Mouse (Mus musculus) cerebellum, adult 11-12 months (tissue): ENCODE results near the gene Gm9844.
"Not testable (repeated sequence)": the region's sequence is repeated elsewhere in the genome, so short reads cannot be mapped to it uniquely, and the experiment has no call there.

ENCODE experiments used
- DNase-seq: peaks from one replicate; pipeline ENCODE4 v3.0.0; 2022

Gene Gm9844

GRCm38 (mm10) chr7:24861913-24862312, at the start of gene Gm9844:
Gene Gm9844, plus strand, starts transcription at chr7:24862213.
- no peak for DNase-seq

DNA sequence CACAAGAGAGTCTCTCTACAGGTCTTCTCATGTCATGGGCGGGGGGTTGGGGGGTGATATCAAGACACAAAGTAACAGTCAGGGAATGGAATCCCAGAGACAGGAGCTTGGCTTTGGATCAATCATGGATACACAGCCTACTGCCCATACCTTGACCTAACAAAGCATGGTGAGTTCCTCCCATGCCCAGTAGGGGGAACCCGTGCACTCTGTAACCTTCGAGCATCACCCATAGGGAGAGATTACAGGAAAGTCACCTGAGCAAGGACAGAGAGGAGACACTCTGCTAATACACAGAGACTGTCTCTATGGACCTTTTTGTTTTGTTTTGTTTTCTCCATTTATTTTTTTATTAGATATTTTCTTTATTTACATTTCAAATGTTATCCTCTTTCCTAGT, 44.5 kb upstream of the Gm9844 start:
- DNase-seq, result peak; percentile 87

- no peak for DNase-seq
Observed at GRCm38 (mm10) chr7:24824452-24824851, 37.6 kb upstream of the Gm9844 start.

DNA sequence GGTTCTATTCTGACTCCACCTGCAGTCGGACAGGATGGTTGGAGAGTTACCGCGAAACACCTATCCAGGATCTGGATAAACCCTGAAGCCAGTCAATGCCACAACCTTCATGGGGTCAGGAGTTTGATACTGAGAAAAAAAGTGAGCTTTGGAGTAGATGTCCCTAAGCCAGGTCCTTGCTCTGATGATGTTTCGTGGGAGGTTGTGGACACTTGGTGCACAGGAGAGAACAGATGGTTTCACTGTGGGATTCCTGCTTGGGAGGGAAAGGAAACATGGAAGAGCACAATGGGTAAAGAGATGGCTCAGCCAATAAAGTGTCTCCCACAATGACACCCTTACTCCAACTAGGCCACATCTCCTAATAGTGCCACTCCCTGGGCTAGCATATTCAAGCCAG, 34.8 kb upstream of the Gm9844 start:
- peak; percentile 84 for DNase-seq

GRCm38 (mm10) chr7:24838732-24839409, 23.1 kb upstream of the Gm9844 start:
- not testable (repeated sequence) for DNase-seq

DNA sequence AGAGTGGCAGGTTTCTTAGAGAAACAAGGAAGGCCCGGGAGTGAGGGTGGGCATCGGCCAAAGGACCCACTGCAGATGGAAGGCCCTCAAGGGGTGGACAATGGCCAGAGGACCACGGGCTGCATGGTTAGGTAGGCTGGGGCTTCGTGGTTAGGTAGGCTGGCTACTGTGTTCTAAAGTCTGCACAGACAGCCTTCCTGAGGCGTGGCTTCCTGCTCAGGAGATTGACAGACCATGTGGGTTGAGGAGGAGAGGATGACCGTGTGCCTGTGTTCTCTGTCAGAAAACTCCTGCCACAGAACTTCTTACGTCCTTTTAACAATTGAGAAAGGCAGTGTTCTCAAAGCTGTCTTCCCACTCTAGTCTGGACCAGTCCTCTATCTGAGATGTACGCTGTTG, 22.6 kb upstream of the Gm9844 start:
- DNase-seq, result no peak

DNA sequence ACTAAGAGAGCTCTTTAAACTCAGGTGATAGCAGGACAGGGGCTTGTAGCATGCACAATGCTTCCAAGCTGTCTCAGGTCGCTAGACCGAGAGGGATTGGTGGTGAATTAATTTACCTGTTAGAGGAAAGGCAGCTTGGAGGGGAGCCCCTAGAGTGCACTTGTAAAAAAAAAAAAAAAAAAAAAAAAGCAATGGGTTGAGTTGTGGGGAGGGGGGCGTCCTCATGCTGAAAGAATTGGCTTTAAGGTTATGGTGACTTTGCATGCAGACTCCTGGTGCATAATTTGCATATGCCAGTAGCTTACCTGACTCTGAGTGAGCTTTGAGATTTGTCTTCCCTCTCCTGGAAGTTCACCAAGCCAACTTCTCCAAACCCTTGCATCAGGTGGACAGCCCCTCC, 21.7 kb upstream of the Gm9844 start:
- no peak for DNase-seq

DNA sequence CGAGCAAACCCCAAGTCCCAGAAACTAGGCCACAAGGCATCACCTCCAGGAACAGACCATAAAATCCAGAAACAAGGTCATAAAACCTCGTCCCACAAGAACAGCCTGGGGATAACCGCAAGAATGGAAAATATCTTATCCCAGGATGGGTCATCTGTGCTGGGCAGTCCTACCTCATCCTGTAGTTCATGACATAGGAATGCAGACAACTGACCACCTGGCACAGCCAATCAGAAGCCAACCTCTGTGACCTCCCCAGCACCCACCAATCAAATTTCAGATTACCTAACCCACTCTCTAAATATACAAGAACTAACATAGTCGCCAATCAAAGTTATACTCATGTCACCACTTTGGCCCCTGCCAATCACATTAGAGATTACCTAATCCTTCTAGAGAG, 21.0 kb upstream of the Gm9844 start:
- DNase-seq, result no peak

DNA sequence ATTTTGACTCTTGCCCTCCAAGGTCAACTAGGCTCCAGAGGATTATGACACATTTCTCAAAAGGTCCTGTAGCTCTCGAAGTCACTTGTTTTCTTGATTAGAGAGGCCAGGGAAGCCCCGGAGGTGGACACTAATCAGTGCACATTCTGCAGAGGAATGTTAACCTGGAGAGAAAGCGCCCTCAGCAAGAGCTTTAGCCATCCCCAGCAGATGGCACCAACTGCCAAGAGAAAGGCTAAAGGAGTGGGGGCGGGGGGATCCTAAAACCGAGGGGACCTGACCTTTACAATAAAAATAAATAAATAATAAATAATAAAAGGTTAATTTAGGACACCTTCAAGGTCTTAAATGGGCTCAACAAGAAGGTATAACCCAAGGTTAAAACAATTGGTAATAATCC, 17.9 kb upstream of the Gm9844 start:
- no peak for DNase-seq

DNA sequence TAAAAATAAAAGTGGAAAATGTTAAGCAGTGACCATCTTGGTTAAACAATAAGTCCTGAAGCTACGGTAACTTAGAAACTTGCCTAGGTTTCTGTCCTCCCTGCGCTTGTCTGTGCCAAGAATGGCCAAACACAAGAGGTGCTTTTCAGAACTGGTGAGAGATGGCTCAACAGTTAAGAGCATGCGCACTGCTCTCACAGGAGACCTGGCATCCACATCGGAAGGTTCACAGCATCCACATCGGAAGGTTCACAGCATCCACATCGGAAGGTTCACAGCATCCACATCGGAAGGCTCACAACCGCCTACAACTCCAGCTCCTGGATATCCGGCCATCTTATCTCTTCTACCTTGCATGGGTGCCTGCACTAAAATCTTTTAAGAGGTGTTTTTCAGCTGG, 16.8 kb upstream of the Gm9844 start:
- DNase-seq, result no peak

DNA sequence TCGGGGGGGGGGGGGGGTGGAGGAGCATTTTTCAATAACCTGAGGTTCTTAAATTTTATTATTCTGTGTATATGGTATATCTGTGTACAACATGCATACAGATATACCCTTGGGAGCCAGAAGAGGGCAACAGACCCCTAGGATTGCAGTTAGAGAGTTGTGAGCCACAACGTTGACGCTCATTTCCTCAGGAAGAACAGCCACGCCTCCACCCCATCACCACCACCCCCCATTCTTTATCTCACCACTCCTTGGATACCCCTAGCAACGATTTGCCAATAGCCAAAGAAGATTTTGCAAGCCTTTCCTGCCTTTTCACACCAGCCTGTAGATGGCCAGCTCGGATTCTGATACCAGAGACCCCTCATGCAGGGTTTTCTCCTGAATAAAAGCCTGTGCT, 16.3 kb upstream of the Gm9844 start:
- DNase-seq, result no peak

GRCm38 (mm10) chr7:24846576-24846975, 15.4 kb upstream of the Gm9844 start:
- not testable (repeated sequence) for DNase-seq

GRCm38 (mm10) chr7:24850162-24850561, 11.9 kb upstream of the Gm9844 start:
- DNase-seq, result no peak

DNA sequence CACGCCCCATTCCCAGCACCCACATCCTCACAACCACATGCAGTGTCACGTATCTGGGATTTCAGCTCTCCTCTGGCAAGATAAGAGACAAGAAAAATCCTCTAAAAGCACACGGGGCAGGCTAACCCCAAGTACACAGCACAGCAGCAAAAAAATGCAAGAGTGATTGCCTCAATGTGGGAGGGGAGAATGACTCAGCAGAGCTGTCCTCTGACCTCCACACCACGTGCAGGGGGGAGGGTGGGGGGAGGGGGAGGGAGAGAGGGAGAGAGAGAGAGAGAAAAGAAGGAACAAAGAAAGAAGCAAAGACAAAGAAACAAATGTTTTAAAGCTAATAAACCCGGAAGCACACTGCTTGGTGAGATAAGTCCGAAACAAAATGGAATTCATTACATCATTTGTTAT, 11.1 kb upstream of the Gm9844 start:
- DNase-seq, result no peak

GRCm38 (mm10) chr7:24851596-24852325, 10.3 kb upstream of the Gm9844 start:
- DNase-seq, result no peak

DNA sequence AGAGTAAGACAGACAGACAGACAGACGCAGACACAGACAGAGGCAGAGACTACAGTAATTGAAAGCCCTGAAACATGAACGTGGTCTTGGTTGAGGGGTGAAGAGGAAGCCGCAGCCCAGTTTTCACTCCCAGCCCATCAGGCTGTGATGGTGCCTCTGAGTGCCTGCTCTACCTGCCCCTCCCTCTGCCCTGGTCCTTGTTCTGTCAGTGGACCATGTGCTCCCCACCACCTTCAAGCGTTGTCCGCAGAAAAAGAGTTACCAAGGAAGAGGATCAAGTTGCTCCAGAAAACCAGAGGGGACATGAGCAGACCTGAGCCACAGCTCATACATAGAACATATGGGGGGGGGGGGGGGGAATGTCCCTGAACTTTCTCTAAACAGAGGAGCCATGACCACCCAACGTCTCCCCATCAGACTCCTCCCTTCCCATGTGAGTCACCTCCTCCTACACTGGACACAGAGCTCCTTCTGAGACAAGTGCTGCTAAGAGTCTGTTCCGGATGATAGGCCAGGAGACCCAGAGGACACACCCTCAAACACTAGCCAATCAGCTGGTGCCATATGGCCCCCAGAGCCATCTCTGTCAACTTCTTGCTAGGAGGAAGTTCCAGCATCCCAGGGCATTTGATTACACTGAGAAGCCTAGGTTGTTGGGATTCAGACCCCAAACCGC, 9.3 kb upstream of the Gm9844 start:
- DNase-seq, result no peak

DNA sequence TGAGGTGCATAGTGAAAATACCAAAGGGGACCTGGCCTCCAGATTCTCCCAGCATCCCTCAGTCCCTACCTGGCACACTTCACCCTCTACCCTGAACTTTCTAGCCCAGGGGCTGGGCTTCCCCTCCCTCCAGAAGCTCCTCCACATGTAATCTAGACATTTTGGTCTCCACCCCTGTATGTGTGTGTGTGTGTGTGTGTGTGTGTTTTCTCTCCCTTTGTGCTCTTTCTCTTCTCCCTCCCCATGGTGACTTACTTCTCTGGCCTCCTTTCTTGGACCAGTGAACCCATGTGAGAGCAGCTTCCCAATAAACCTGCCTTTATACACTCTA, 8.8 kb upstream of the Gm9844 start:
- DNase-seq, result no peak

- DNase-seq, result no peak
Observed at GRCm38 (mm10) chr7:24853695-24854094, 8.3 kb upstream of the Gm9844 start.

GRCm38 (mm10) chr7:24856460-24857120, 5.4 kb upstream of the Gm9844 start:
- no peak for DNase-seq

- DNase-seq, result no peak
Observed at GRCm38 (mm10) chr7:24859234-24859633, 2.8 kb upstream of the Gm9844 start.

DNA sequence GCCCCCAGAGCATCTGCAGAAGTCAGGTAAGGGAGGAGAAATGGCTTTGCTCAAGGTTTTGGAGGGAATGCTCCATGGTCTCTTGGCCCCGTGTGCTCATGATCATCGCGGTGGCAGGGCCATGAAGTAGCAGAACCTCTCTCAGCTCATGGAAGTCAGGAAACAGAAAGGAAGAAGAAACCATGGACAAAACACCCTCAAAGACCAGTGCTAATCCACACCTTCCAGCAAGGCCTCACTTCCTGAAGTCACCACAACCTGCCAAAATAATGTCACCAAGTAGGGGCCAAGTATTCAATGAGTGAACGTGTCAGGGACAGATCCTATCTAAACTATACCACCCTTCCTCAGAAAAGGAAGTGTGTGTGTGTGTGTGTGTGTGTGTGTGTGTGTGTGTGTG, 840 bp downstream of the Gm9844 start:
- no peak for DNase-seq

GRCm38 (mm10) chr7:24864156-24864555, 2.1 kb downstream of the Gm9844 start:
- DNase-seq, result no peak

- DNase-seq, result no peak
Observed at GRCm38 (mm10) chr7:24869080-24869479, 7.1 kb downstream of the Gm9844 start.
